Mouse (Mus musculus) thymus, adult 18-20 months (tissue): ENCODE results near the gene Gm49322.
A peak's percentile ranks its signal among the peaks of the same experiment; 100 is the strongest.

Experiments used
- DNase-seq, 2 experiments: peaks; one replicate each; pipeline ENCODE4 v3.0.0; 2022; ENCODE audit warnings: mixed read lengths in 2 of 2

Gm49322 gene

GRCm38 (mm10) chr10:80584642-80585552 lies 20.9 kb upstream of the Gm49322 start:
- DNase-seq, result peak in 1 of 2 experiments; percentile 64

GRCm38 (mm10) chr10:80585581-80585980 lies 20.2 kb upstream of the Gm49322 start:
- no peak for DNase-seq

- no peak for DNase-seq
These were observed 19.2 kb upstream of the Gm49322 start for GRCm38 (mm10) chr10:80586407-80587304.

- DNase-seq, result no peak
These were observed 18.5 kb upstream of the Gm49322 start for GRCm38 (mm10) chr10:80587305-80587657.

- DNase-seq, result no peak
These were observed 16.5 kb upstream of the Gm49322 start for GRCm38 (mm10) chr10:80589127-80589878.

DNA sequence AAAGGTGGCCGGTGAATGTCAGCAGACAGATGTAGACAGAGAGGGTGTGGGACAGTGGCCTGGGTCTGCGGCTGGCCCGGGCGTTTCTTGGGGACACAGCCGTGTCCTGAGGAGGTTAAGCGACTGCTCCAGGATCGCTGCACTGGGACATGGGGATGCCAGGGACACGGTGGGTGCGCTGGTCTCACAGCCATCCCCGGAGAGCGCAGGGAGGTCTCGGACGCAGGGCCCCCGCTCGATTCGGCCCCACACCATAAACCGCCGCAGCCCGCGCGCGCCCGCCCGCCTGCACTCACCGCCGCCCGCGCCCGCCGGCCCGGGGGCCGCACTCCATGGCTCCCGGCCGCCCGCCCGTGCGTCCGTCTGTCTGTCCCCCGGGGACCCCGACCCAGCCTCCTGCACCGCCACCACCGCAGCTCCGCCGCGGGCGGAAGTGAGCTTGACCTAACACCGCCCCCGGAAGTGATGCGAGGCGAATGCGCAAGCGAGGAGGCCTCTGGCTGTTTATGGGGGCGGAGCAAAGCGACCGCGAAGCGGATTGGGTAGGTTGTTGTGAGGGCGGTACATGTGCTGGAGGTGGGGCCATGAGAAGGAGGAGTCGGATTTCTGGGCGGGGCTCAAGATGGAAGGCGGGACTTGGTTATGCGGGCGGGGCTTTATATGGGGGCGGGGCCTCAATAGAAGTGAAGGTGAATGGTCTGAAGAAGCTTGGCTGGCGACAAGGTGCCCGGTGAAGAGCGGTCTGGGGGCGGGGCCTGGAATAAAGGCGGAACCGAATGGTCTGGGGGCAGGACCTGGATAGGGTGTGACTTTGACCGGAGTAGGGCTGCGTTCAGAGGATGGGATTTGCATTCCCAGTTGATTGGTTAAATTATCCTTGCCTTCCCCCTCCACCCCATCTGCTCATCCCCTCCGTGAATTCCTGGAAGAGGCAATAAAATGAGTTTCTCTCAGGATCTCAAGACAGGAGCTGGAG lies 15.7 kb upstream of the Gm49322 start, which contains the start of gene Abhd17a:
Gene Abhd17a, minus strand, starts transcription at position 463 of the 976 bp plus-strand sequence.
- DNase-seq, result peak; percentile 92 to 93

GRCm38 (mm10) chr10:80596318-80596717 lies 9.5 kb upstream of the Gm49322 start:
- no peak for DNase-seq

GRCm38 (mm10) chr10:80602698-80603325 lies 3.0 kb upstream of the Gm49322 start, which contains the start of the genes Scamp4 and Adat3:
TSS of gene Scamp4 (plus strand) at chr10:80602872.
TSS of gene Adat3 (plus strand) at chr10:80602880.
- DNase-seq, result peak; percentile 92 to 94

GRCm38 (mm10) chr10:80603364-80603763 lies 2.5 kb upstream of the Gm49322 start:
- DNase-seq, result no peak

DNA sequence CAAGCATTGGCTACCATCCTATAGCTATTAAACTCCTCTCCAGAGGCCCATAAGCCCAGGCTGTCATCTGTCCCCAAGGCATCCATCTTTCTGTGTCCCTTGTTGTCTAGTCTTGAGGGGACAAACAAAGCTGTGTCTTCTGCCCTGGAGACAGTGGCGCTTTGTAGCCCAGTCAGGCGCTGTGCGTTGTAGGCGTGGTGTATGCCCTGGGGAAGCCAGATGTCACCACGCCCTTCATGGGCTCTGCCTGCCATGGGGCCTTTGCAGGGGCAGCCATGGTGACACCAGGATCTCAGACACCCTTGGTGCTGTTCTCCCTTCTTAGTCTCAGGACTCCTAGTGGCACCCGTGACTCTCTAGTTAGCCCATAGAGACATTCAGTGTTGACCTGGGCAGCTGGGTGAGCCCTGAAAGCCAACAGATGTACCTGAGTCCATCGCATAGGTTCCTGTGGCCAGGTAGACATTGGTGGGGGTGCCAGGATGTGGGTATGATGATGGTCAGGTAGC lies 1.8 kb upstream of the Gm49322 start:
- DNase-seq, result no peak

DNA sequence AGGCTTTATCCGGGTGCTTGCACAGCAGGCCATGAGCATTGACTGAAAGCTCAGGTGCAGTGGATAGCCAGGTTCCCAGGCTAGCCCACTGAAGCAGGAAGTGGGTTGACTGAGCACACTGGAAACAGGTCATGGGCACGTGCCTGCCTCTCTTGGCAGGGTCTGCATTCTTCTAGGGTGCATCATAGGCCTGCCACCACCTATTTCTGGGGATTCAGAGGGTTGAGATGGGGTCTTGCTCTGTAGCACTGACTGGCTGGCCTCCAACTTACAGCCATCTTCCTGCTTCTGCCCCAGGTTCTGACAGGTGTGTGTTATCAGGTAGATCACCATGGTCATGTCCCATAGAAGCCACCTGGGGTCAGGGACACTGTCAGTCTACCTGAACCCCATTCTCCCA lies 833 bp upstream of the Gm49322 start:
- DNase-seq, result no peak

GRCm38 (mm10) chr10:80606306-80606705 lies 485 bp downstream of the Gm49322 start:
- DNase-seq, result peak in 1 of 2 experiments; percentile 68

GRCm38 (mm10) chr10:80606737-80607350 lies 1.0 kb downstream of the Gm49322 start:
- no peak for DNase-seq

- DNase-seq, result no peak
These were observed 2.6 kb downstream of the Gm49322 start for GRCm38 (mm10) chr10:80608435-80608834.

DNA sequence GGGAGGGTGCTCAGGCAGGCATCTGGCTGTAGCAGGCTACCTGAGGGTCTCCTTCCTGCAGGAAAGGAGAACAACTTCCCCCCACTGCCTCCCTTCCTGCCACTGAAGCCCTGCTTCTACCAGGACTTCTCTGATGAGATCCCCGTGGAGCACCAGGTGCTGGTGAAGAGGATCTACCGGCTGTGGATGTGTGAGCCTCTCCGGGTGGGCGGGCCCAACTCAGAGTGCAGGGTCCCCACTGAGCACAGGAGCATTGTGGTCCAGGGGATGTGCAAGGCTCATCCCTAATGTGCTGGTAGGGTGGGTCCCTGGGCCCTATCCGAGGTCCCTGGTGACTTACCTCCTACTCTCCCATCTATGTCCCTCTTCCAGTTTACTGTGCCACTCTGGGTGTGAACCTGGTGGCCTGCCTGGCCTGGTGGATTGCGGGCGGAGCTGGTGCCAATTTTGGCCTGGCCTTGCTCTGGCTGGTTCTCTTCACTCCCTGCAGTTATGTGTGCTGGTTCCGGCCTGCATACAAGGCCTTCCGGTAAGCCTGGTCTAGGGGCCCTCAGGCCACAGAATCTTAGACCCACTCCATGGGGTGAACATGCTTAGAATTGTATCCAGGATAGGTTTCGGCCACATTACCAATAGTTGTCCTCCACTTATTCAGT lies 3.6 kb downstream of the Gm49322 start:
- DNase-seq, result no peak

DNA sequence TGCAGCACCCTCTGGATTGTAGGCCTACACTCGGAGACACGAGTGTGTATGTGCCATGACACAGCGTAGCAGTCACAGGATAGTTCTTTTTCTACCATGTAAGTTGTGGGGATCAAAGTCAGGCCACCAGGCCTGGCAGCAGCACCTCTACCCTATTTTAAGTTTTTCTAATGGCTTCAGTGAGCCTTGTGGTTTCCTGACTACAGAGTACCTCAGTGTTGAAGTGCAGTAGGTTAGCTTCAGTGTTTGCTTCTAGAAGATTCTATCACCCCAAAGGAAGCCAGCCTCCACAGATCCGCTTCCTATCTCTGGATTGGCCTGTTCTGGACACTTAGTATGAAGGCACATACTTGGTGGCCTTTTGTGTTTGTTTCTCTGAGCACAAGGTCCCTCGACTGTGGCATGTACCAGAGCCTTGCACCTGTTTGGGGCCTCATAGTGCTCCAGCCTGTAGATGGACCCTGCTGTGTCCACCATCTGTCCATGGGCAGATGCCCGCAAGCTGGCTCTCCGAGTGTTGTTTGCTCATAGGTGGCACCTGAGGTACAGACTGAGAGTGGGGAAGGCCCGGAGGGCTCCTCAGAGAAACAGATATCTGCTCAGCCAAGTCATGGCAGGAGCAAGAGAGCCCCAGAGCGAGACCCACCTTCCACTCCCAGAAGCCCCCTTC lies 4.4 kb downstream of the Gm49322 start:
- DNase-seq, result no peak

DNA sequence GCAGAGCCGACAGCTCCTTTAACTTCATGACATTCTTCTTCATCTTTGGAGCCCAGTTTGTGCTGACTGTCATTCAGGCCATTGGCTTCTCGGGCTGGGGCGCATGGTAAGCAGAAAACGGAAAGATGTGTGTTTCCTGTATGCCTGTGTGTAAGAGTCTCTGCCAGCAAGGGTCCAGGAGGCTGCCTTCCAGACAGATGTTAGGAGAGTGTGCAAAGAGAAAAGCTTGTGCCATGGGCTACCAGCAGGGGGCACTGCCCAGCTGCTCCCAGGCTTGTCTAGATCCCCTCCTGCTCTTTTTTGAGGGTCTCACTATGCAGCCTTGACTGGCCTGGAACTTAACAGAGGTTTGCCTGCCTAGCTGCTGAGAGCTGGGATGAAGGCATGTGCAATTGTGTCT lies 5.2 kb downstream of the Gm49322 start:
- peak; percentile 69 to 77 for DNase-seq

GRCm38 (mm10) chr10:80611905-80612304 lies 6.1 kb downstream of the Gm49322 start:
- DNase-seq, result no peak

DNA sequence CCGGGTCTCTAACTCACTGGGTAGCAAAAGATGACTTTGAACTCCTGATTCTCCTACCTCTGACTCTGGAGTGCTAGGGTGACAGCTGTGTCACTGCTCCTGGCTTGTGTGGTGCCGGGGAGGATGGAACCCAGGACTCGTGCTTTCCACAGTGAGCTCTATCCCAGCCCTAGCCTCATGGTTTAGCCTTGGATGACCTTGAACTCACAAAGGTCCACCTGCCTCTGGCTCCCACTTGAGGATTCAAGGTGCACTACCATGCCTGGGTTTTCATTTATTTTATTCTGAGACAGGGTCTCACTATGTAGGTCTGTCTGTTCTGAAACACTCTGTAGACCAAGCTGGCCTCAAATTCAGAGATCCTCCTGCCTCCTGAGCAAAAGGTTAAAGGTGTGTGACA lies 8.0 kb downstream of the Gm49322 start:
- DNase-seq, result no peak
